Mouse (Mus musculus) midbrain, embryonic 10.5 days (tissue): ENCODE data around the gene Pcx. TPM values are rescaled to one million over a fixed set of nuclear protein-coding genes. Genes with fewer than 3 reads are reported as not detected.

Experiments used
- DNase-seq: peaks from one replicate; pipeline ENCODE4 v3.0.0-alpha.2; 2017; ENCODE audit warnings: low spot score
- H3K27ac ChIP-seq: fragments of 300-500 bp; sonication (generic); replicated peaks from 2 replicates; pipeline ENCODE4 v1.5.1; 2016; ENCODE audit warnings: mild to moderate bottlenecking
- H3K27me3 ChIP-seq: fragments of 300-500 bp; sonication (generic); 2 replicates; pipeline ENCODE4 v1.6.1; 2016; ENCODE audit warnings: low read depth, mild to moderate bottlenecking; ENCODE audit not compliant: poor library complexity, severe bottlenecking
- H3K36me3 ChIP-seq: fragments of 300-500 bp; sonication (generic); 2 replicates; pipeline ENCODE4 v1.6.1; 2016; ENCODE audit warnings: mild to moderate bottlenecking, moderate library complexity
- H3K4me1 ChIP-seq: fragments of 300-500 bp; sonication (generic); 2 replicates; pipeline ENCODE4 v1.6.1; 2016
- H3K4me3 ChIP-seq: fragments of 300-500 bp; sonication (generic); 2 replicates; pipeline ENCODE4 v1.5.1; 2016; ENCODE audit warnings: mild to moderate bottlenecking, moderate library complexity
- H3K9me3 ChIP-seq: fragments of 300-500 bp; sonication (generic); replicated peaks from 2 replicates; pipeline ENCODE4 v1.6.1; 2016; ENCODE audit warnings: mild to moderate bottlenecking
- WGBS: fragments of 180-500 bp; shearing (Covaris S2); methylation state at CpG from one replicate; pipeline ENCODE4 v1.1.7; 2016; 5-methylcytosine and 5-hydroxymethylcytosine counted together
- polyA plus RNA-seq: library from polyadenylated mRNA; unstranded; fragments of >200 nt; fragmentation: Nextera tagmentation; extraction: Ambion mirVana; gene quantifications from 2 replicates; pipeline ENCODE4 v1.2.1, GENCODE M21; 2016

The Pcx gene
- polyA plus RNA-seq, 1 experiment from 2014 or later: 20.9 TPM

DNA sequence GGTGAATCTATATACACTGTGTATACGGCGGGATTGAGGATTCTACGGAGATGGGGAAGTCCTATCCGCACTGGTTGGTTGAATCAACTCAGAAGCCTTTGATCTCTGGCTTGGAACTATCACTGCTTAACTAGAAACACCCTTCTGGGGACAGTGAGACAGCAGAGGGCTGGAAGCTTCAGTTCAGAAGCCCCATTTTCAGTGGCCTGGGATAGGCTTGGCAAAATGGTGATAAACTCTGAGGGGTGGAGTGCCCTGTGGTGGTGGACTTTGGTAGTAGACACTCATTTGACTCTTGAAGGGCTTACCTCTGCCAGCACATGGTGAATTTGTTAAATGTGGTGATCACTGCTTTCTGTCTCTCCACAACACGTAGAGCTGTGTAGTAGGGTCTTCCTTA is 55.4 kb downstream of the Pcx start:
- H3K4me3 ChIP-seq: no peak overlapping the region
- WGBS: 90% methylated on average over 5 of the region's 5 CpGs
- H3K36me3 ChIP-seq: no peaks in the 10 kb centered on the region
- H3K27me3 ChIP-seq: peaks cover 9% of the 10 kb centered on the region; the same call in 1 of the 2 replicates
- DNase-seq: no peak
- no peaks in the 10 kb centered on the region for H3K9me3 ChIP-seq
- no peaks in the 10 kb centered on the region for H3K4me1 ChIP-seq
- no peak overlapping the region for H3K27ac ChIP-seq

- Histone ChIP-seq H3K27me3 (peaks cover 13% of the 10 kb centered on the region; the same call in 1 of the 2 replicates), H3K36me3 (no peaks in the 10 kb centered on the region), H3K27ac (no peak overlapping the region), H3K4me1 (no peaks in the 10 kb centered on the region; the same call in 1 of the 2 replicates), H3K9me3 (no peaks in the 10 kb centered on the region), H3K4me3 (no peak overlapping the region)
- 78% methylated on average over 2 of the region's 2 CpGs for WGBS
- DNase-seq: no peak
These were observed 56.6 kb downstream of the Pcx start for GRCm38 (mm10) chr19:4566880-4567279.

GRCm38 (mm10) chr19:4567665-4568064 is 57.4 kb downstream of the Pcx start:
- Histone ChIP-seq H3K36me3 (no peaks in the 10 kb centered on the region), H3K9me3 (no peaks in the 10 kb centered on the region), H3K27me3 (peaks cover 13% of the 10 kb centered on the region; the same call in 1 of the 2 replicates), H3K27ac (no peak overlapping the region), H3K4me1 (no peaks in the 10 kb centered on the region; the same call in 1 of the 2 replicates), H3K4me3 (no peak overlapping the region)
- no peak for DNase-seq
- WGBS: 81% methylated on average over 2 of the region's 2 CpGs

GRCm38 (mm10) chr19:4568832-4569231 is 58.6 kb downstream of the Pcx start:
- WGBS: 69% methylated on average over 4 of the region's 4 CpGs
- Histone ChIP-seq H3K36me3 (no peaks in the 10 kb centered on the region), H3K27me3 (peaks cover 13% of the 10 kb centered on the region; the same call in 1 of the 2 replicates), H3K27ac (no peak overlapping the region), H3K4me1 (no peaks in the 10 kb centered on the region; the same call in 1 of the 2 replicates), H3K9me3 (no peaks in the 10 kb centered on the region), H3K4me3 (no peak overlapping the region)
- no peak for DNase-seq

- H3K27me3 ChIP-seq: peaks cover 13% of the 10 kb centered on the region; the same call in 1 of the 2 replicates
- no peak for DNase-seq
- WGBS: 82% methylated on average over 17 of the region's 17 CpGs
- no peaks in the 10 kb centered on the region; the same call in 1 of the 2 replicates for H3K4me1 ChIP-seq
- H3K27ac ChIP-seq: no peak overlapping the region
- no peak overlapping the region for H3K4me3 ChIP-seq
- H3K9me3 ChIP-seq: no peaks in the 10 kb centered on the region
- H3K36me3 ChIP-seq: no peaks in the 10 kb centered on the region
These were observed 59.3 kb downstream of the Pcx start for GRCm38 (mm10) chr19:4569356-4570236.

DNA sequence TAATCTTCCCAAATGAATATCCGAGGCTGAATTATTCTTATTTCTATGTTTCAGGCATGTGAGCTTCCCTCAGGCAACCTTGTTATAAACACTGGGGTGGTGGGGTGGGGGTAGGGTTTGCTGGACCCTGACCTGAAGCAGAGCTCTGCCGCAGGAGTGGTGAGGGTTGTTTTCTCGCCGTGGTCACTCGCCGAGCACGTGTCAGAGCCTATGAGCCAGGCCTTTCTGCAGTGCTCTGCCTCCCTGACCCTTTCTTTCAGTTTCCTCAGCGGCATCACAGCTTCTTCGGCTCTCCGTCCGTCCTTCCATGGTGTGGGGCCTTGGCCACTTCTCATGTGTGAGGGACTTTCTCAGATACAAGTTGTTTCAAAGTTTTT is 60.0 kb downstream of the Pcx start:
- Histone ChIP-seq H3K36me3 (no peaks in the 10 kb centered on the region), H3K27ac (no peak overlapping the region), H3K9me3 (no peaks in the 10 kb centered on the region), H3K4me1 (no peaks in the 10 kb centered on the region; the same call in 1 of the 2 replicates), H3K4me3 (no peak overlapping the region), H3K27me3 (peaks cover 13% of the 10 kb centered on the region; the same call in 1 of the 2 replicates)
- WGBS: 87% methylated on average over 11 of the region's 11 CpGs
- no peak for DNase-seq

GRCm38 (mm10) chr19:4570815-4571214 is 60.5 kb downstream of the Pcx start:
- Histone ChIP-seq H3K4me1 (no peaks in the 10 kb centered on the region; the same call in 1 of the 2 replicates), H3K9me3 (no peaks in the 10 kb centered on the region), H3K27me3 (peaks cover 13% of the 10 kb centered on the region; the same call in 1 of the 2 replicates), H3K36me3 (no peaks in the 10 kb centered on the region), H3K27ac (no peak overlapping the region), H3K4me3 (no peak overlapping the region)
- WGBS: 87% methylated on average over 6 of the region's 6 CpGs
- DNase-seq: no peak

GRCm38 (mm10) chr19:4571658-4572057 is 61.4 kb downstream of the Pcx start:
- peaks cover 13% of the 10 kb centered on the region; the same call in 1 of the 2 replicates for H3K27me3 ChIP-seq
- no peak overlapping the region for H3K4me3 ChIP-seq
- no peaks in the 10 kb centered on the region for H3K36me3 ChIP-seq
- 87% methylated on average over 1 of the region's 1 CpGs for WGBS
- no peak overlapping the region for H3K27ac ChIP-seq
- no peak for DNase-seq
- no peaks in the 10 kb centered on the region; the same call in 1 of the 2 replicates for H3K4me1 ChIP-seq
- no peaks in the 10 kb centered on the region for H3K9me3 ChIP-seq

GRCm38 (mm10) chr19:4572061-4572460 is 61.8 kb downstream of the Pcx start:
- H3K4me3 ChIP-seq: no peak overlapping the region
- WGBS: 76% methylated on average over 4 of the region's 4 CpGs
- H3K4me1 ChIP-seq: no peaks in the 10 kb centered on the region; the same call in 1 of the 2 replicates
- H3K36me3 ChIP-seq: no peaks in the 10 kb centered on the region
- H3K27ac ChIP-seq: no peak overlapping the region
- no peak for DNase-seq
- H3K27me3 ChIP-seq: peaks cover 13% of the 10 kb centered on the region; the same call in 1 of the 2 replicates
- no peaks in the 10 kb centered on the region for H3K9me3 ChIP-seq

GRCm38 (mm10) chr19:4572467-4572866 is 62.2 kb downstream of the Pcx start:
- Histone ChIP-seq H3K36me3 (no peaks in the 10 kb centered on the region), H3K27me3 (peaks cover 13% of the 10 kb centered on the region; the same call in 1 of the 2 replicates), H3K4me1 (no peaks in the 10 kb centered on the region; the same call in 1 of the 2 replicates), H3K4me3 (no peak overlapping the region), H3K27ac (no peak overlapping the region), H3K9me3 (no peaks in the 10 kb centered on the region)
- WGBS: 94% methylated on average over 8 of the region's 8 CpGs
- DNase-seq: no peak

GRCm38 (mm10) chr19:4573241-4573640 is 63.0 kb downstream of the Pcx start:
- Histone ChIP-seq H3K36me3 (no peaks in the 10 kb centered on the region), H3K9me3 (no peaks in the 10 kb centered on the region), H3K4me3 (no peak overlapping the region), H3K27ac (no peak overlapping the region), H3K4me1 (no peaks in the 10 kb centered on the region; the same call in 1 of the 2 replicates), H3K27me3 (peaks cover 13% of the 10 kb centered on the region; the same call in 1 of the 2 replicates)
- DNase-seq: no peak
- 40% methylated on average over 1 of the region's 1 CpGs for WGBS

DNA sequence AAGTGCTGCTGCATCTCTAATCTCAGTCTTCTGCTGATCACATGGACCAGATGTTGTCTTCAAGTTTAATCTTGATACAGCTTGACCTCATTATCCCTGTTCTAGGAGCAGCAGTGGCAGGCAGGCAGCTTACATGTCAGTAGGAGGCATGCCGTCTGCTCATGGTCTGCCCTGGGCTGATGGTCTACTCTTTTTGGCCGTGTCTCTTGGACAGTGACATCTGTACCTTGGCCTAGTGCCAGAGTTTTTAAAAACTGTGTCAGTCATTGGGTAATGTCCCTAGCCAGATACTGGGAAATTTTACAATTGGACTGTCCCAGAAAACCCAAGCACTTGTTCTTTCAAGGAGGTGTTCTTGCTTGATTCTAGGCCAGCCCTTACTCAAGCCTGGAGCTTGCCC is 68.5 kb downstream of the Pcx start:
- Histone ChIP-seq H3K27me3 (no peaks in the 10 kb centered on the region), H3K4me3 (no peak overlapping the region), H3K9me3 (no peaks in the 10 kb centered on the region), H3K27ac (no peak overlapping the region), H3K36me3 (no peaks in the 10 kb centered on the region), H3K4me1 (no peaks in the 10 kb centered on the region)
- DNase-seq: no peak
- WGBS: 87% methylated on average over 2 of the region's 2 CpGs

- Histone ChIP-seq H3K27me3 (no peaks in the 10 kb centered on the region), H3K4me3 (no peak overlapping the region), H3K9me3 (no peaks in the 10 kb centered on the region), H3K4me1 (no peaks in the 10 kb centered on the region), H3K27ac (no peak overlapping the region), H3K36me3 (no peaks in the 10 kb centered on the region)
- DNase-seq: no peak
- 88% methylated on average over 5 of the region's 5 CpGs for WGBS
These were observed 69.0 kb downstream of the Pcx start for GRCm38 (mm10) chr19:4579296-4579695.
